Mouse (Mus musculus): ENCODE measurements around the gene Prkg1. TPM values are rescaled to one million over a fixed set of nuclear protein-coding genes. Genes with fewer than 3 reads are reported as not detected.

Gene Prkg1
- polyA plus RNA-seq, 1 experiment: 23.3 TPM

DNA sequence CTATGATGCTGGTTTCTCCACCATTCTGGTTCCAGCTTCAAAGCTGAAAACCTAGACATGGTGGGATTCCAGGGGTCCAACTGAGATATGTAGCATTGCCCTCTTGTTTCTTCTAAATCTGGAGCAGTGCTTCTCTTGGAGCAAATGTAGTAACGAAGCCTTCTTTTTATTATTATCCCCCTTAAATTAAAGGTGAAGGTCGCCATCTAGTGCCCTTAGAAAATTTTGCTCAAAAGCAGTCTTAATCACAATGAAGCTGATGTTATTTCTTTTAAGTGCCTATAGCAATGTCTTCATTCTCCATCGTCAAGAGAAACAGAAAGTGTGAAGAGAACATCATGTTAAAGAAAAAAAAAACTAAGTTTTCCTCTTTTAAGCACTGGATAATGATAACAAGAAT is 2.2 kb upstream of the Prkg1 start:
- H3K4me3 ChIP-seq (ENCODE audit: insufficient read depth, low read length): no peak overlapping the region
- H3K4me1 ChIP-seq (ENCODE audit: control insufficient read depth, insufficient read depth, low read length): no peaks in the 10 kb centered on the region; the same call in 1 of the 2 replicates
- no peak for TF ChIP-seq CTCF (IDR thresholded peaks at IDR 0.05; ENCODE audit: borderline replicate concordance, insufficient read depth, low read length)
- no peak for TF ChIP-seq POLR2A (IDR thresholded peaks at IDR 0.05; ENCODE audit: low read depth, low read length)
- no peak overlapping the region for H3K27ac ChIP-seq (ENCODE audit: insufficient read depth, low read length)

- Histone ChIP-seq H3K4me1 (ENCODE audit: control insufficient read depth, insufficient read depth, low read length) (no peaks in the 10 kb centered on the region; the same call in 1 of the 2 replicates), H3K4me3 (ENCODE audit: insufficient read depth, low read length) (peak overlapping the region; percentile 11; the same call in 1 of the 2 replicates), H3K27ac (ENCODE audit: insufficient read depth, low read length) (no peak overlapping the region)
- TF ChIP-seq POLR2A (IDR thresholded peaks at IDR 0.05; ENCODE audit: low read depth, low read length): no peak
Measured at GRCm38 (mm10) chr19:31765451-31765850, 618 bp upstream of the Prkg1 start.

- H3K27ac ChIP-seq (ENCODE audit: insufficient read depth, low read length): peak overlapping the region; percentile 64
- H3K4me3 ChIP-seq (ENCODE audit: insufficient read depth, low read length): peak overlapping the region; percentile 64
- H3K4me1 ChIP-seq (ENCODE audit: control insufficient read depth, insufficient read depth, low read length): no peaks in the 10 kb centered on the region; the same call in 1 of the 2 replicates
- TF ChIP-seq CTCF (IDR thresholded peaks at IDR 0.05; ENCODE audit: borderline replicate concordance, insufficient read depth, low read length) (no peak), POLR2A (IDR thresholded peaks at IDR 0.05; ENCODE audit: low read depth, low read length) (0 out of 2 replicates have a peak, but pooled peaks have one; percentile 27)
Measured at GRCm38 (mm10) chr19:31763951-31764800, 657 bp downstream of the Prkg1 start.

DNA sequence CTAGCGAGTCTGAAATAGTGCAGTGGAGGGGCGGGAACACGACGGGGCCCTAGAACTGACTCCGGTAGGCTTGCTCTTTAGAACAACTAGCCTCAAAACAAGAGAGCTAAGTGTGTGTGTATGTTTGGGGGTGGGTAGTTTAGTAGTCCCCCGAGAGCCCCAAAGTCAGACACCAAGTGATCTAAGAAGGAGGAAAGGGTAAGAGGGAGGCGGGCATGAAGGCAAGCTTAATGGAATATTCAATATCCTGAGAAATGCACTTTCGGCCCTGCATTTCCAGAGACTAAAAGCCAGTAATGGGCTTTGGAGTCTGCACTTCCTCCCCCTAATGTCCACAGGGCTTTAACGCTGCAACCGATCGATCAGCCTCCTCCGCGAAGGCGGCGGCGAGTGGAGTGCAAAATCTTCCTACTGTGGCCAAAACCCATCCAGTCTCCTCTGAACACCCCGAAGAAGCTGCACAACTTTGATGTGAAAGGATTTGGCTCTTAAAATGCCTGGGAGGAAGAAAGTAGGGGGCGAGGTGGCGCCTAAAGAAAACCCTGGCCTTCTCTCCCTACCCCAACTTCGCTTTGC is 1.5 kb downstream of the Prkg1 start:
- Histone ChIP-seq H3K4me3 (ENCODE audit: insufficient read depth, low read length) (peak overlapping the region; percentile 64), H3K4me1 (ENCODE audit: control insufficient read depth, insufficient read depth, low read length) (no peaks in the 10 kb centered on the region; the same call in 1 of the 2 replicates), H3K27ac (ENCODE audit: insufficient read depth, low read length) (peak overlapping the region; percentile 88)
- no peak for TF ChIP-seq POLR2A (IDR thresholded peaks at IDR 0.05; ENCODE audit: low read depth, low read length)
- TF ChIP-seq CTCF (IDR thresholded peaks at IDR 0.05; ENCODE audit: borderline replicate concordance, insufficient read depth, low read length): no peak

DNA sequence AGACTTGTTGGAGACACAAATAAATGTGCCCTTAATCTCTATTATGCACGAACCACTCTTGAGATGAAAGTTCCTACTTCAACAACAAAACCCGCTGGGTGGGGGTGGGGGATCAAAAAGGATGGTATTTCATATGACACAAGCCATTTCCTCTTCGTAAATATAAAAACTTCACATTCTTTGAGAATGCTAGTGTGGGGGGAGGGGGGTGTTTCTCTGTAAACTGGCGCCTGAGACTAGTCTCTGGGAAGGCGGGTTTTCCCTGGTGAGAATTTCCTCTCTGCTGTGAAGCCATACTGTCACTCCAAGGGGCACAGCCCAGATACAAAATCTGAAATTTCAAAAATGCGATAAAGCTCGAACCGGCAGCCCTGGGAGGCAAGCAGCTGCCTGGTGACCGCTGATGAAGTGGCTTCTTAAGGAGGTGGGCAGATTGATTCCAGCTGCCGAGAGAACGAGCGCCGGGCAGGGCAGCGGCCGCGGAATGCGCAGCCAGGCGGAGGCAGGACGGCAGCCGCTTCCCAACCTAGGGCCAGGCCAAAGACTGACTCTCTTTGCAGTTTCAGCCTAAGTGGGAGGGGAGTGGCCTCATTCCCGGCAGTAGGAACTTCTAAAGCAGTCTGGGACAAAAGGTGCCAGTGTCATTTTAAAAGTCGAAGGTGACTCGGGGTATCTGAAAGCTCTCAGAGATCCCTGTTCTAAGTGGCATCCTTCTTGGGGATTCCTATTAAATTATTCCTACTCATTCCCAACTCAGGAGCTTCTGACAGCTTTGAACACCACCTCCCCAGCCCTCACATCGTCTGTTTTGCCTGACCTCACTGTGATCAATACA is 2.2 kb downstream of the Prkg1 start:
- peak overlapping the region; percentile 88 for H3K27ac ChIP-seq (ENCODE audit: insufficient read depth, low read length)
- peak overlapping the region; percentile 64 for H3K4me3 ChIP-seq (ENCODE audit: insufficient read depth, low read length)
- TF ChIP-seq CTCF (IDR thresholded peaks at IDR 0.05; ENCODE audit: borderline replicate concordance, insufficient read depth, low read length) (no peak), POLR2A (IDR thresholded peaks at IDR 0.05; ENCODE audit: low read depth, low read length) (peak; percentile 71)
- H3K4me1 ChIP-seq (ENCODE audit: control insufficient read depth, insufficient read depth, low read length): no peaks in the 10 kb centered on the region; the same call in 1 of the 2 replicates

GRCm38 (mm10) chr19:31759855-31760254 is 5.0 kb downstream of the Prkg1 start:
- TF ChIP-seq POLR2A (IDR thresholded peaks at IDR 0.05; ENCODE audit: low read depth, low read length) (no peak), CTCF (IDR thresholded peaks at IDR 0.05; ENCODE audit: borderline replicate concordance, insufficient read depth, low read length) (no peak)
- Histone ChIP-seq H3K27ac (ENCODE audit: insufficient read depth, low read length) (no peak overlapping the region), H3K4me3 (ENCODE audit: insufficient read depth, low read length) (no peak overlapping the region), H3K4me1 (ENCODE audit: control insufficient read depth, insufficient read depth, low read length) (peaks cover 2% of the 10 kb centered on the region; the same call in 1 of the 2 replicates)

DNA sequence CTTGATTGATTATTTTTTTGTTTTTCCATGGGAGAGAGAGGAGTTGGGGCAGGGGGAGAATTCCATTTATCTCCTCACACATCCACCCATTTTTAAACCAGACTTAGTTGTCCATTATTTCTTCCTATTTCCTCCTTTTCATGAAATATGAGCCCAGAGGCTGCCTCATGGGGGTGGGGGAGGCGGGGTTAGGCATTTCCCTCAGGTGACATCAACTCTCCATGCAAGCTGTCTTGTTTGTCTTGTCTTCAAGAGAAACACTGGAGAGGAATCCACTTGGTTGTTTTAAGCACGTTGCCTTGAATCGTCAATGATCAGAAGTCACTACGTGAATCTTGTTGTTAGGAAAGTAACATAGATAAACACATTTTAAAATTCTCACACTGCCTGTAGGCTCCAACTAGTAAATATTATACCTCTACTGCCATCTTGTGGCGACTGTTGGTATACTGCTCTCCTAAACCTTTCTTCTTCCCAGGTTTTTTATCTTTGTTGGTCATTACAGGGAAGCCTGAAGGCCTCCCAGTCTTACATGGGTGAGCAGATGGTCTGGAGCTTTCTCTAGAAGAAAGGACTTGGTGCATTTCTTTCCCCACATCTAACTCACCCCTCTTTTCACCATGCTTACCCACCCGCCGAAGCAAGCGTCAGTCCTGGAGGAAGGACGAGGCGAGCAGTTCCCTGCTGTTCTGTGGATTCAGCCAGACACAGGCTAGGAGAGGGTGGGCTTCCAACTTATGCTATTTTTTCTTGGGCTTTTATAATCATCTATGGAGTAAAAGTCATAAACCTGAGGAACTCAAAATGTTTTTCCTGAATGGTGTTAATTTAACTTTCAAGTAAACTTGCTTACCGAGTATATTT is 8.7 kb downstream of the Prkg1 start:
- no peak overlapping the region for H3K27ac ChIP-seq (ENCODE audit: insufficient read depth, low read length)
- H3K4me1 ChIP-seq (ENCODE audit: control insufficient read depth, insufficient read depth, low read length): peaks cover 5% of the 10 kb centered on the region
- no peak overlapping the region for H3K4me3 ChIP-seq (ENCODE audit: insufficient read depth, low read length)
- TF ChIP-seq POLR2A (IDR thresholded peaks at IDR 0.05; ENCODE audit: low read depth, low read length): no peak
- TF ChIP-seq CTCF (IDR thresholded peaks at IDR 0.05; ENCODE audit: borderline replicate concordance, insufficient read depth, low read length): no peak

DNA sequence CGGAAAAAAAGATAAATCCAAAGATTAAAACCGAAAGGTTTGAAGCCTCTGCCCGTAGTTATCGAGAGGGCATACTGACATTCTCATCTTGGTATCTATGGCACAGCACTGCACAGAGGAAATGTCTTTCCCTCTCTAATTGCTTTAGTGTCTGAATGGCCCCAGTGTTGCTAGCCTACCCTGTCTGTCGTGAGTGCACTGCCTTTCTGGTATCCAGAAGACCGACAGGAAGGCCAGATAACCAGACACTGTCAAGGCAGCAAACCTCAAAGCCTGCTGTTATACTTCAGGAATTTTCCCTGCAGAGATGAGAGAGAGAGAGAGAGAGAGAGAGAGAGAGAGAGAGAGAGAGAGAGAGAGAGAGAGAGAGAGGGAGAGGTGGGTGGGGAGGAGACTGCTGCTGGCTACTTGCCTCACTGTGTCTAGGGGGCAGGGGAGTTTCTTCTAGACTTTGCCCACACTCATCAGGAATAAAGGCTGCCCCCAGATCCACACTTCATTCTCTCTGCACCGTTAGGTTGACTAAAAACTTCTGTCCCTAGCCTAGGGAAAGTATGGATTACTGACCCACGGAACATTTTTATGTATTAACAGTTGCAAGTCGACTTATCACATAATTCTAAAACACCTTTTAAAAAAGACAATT is 10.1 kb downstream of the Prkg1 start:
- H3K27ac ChIP-seq (ENCODE audit: insufficient read depth, low read length): no peak overlapping the region

More for the DNA sequence above, 10.1 kb downstream of the Prkg1 start:
- peaks cover 8% of the 10 kb centered on the region for H3K4me1 ChIP-seq (ENCODE audit: control insufficient read depth, insufficient read depth, low read length)
- no peak for TF ChIP-seq CTCF (IDR thresholded peaks at IDR 0.05; ENCODE audit: borderline replicate concordance, insufficient read depth, low read length)
- TF ChIP-seq POLR2A (IDR thresholded peaks at IDR 0.05; ENCODE audit: low read depth, low read length): no peak
- no peak overlapping the region for H3K4me3 ChIP-seq (ENCODE audit: insufficient read depth, low read length)
